Mouse (Mus musculus) testis, adult 2 months (tissue): Measurements from ENCODE around the gene Thpo.

Experiments used
- CTCF ChIP-seq: fragments of 200-500 bp; IDR thresholded peaks from 2 replicates; pipeline ENCODE4 v1.5.1; 2012; ENCODE audit warnings: low read depth, mild to moderate bottlenecking, inconsistent platforms, low read length, moderate library complexity; ENCODE audit not compliant: control insufficient read depth, insufficient read depth, insufficient replicate concordance
- POLR2A ChIP-seq: fragments of 200-500 bp; IDR thresholded peaks from 2 replicates; pipeline ENCODE4 v1.6.1; 2012; ENCODE audit warnings: low read depth, mild to moderate bottlenecking, inconsistent platforms, low read length, moderate library complexity; ENCODE audit not compliant: control insufficient read depth

DNA sequence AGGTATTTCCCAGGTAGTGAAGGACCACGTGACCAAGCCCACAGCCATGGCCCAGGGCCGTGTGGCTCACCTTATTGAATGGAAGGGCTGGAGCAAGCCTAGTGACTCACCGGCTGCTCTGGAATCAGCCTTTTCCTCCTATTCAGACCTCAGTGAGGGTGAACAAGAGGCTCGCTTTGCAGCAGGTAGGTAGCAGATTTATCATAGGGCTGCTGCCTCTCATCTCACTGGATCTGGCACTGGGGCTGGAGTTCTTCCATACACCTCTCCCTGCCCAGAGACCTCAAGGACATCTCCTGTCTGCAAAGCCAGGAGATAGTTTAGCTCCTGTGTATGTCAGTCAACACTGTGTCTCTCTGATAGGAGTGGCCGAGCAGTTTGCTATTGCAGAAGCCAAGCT, 35.0 kb downstream of the Thpo start:
- no peak for TF ChIP-seq CTCF
- no peak for TF ChIP-seq POLR2A
